Mouse (Mus musculus): ENCODE data around the gene Fbxo2.
"Not testable (repeated sequence)": the region's sequence is repeated elsewhere in the genome, so short reads cannot be mapped to it uniquely, and the experiment has no call there.

Fbxo2 gene

GRCm38 (mm10) chr4:148160436-148161390, at the start of gene Fbxo2, which contains the start of gene Fbxo44:
Fbxo2 (plus strand) TSS chr4:148160621.
Fbxo44 (minus strand) TSS chr4:148160482.
- DNase-seq (ENCODE audit: low spot score), result peak; percentile 59

- no peak for DNase-seq (ENCODE audit: low spot score)
Measured at GRCm38 (mm10) chr4:148112519-148112918, 47.9 kb upstream of the Fbxo2 start.

DNA sequence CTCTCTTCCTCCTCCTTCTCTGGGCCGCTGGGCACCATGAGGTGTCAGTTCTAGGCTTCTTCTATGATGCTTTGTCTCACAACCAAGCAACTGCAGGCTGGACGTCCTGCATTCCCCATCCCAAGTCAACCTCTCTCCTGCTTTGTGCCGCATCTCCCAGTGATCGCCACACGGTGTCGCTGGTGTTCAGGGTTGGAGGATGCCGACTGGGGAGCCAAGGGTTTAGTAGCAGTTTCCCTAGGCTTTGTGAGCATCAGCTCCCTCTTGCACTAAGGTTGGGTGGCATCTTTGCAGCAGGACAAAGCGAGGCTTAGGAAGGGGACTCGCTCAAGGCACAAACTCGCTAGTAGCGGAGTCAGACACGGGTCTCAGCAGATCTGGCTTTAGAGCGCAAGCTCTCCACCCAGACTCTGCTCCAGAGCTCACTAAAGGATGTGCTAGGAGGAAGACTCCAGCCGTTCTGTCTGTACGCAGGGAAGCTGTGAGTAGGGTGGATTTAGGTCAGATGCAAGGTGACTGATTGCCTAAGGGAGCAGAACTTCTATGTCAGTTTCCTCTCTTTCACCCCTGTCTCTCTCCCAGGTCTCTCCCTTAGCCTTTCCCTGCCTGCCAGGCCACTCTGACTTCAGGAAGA, 45.5 kb upstream of the Fbxo2 start:
- peak; percentile 84 for DNase-seq (ENCODE audit: low spot score)

DNA sequence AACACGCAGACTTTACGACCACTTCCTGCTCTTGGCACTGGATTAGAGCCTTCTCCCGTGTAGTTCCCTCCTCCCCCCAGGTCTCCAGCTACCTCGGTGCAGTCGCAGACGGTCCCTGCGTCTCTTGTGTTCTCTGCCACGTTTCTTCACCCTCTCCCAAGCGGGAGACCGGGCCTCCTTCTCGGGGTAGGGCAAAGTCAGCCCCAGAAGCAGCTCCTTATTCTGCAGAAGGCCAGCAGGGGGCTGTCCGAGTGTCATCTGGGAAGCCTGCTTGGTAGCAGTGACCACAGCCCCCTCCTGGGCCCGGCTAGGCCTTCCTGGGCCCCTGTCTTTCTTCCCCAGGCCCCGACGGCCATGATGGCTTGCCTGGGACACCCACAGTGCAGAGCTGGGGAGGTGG, 45.0 kb upstream of the Fbxo2 start:
- DNase-seq (ENCODE audit: low spot score), result no peak

GRCm38 (mm10) chr4:148116657-148117056, 43.8 kb upstream of the Fbxo2 start:
- DNase-seq (ENCODE audit: low spot score), result no peak

- DNase-seq (ENCODE audit: low spot score), result no peak
Measured at GRCm38 (mm10) chr4:148117392-148117791, 43.0 kb upstream of the Fbxo2 start.

DNA sequence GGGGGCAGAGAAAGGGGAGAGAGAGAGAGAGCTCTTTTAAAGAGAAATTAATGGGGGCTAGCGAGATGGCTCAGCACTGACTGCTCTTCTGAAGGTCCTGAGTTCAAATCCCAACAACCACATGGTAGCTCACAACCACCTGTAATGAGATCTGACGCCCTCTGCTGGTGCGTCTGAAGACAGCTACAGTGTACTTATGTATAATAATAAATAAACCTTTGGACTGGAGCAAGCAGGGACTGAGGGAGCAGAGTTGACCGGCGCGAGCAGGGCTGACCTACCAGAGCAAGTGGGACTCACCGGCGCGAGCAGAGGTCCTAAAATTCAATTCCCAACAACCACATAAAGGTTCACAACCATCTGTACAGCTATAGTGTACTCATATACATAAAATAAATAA, 40.8 kb upstream of the Fbxo2 start:
- not testable (repeated sequence) for DNase-seq (ENCODE audit: low spot score)

GRCm38 (mm10) chr4:148120555-148120954, 39.9 kb upstream of the Fbxo2 start:
- DNase-seq (ENCODE audit: low spot score), result no peak

DNA sequence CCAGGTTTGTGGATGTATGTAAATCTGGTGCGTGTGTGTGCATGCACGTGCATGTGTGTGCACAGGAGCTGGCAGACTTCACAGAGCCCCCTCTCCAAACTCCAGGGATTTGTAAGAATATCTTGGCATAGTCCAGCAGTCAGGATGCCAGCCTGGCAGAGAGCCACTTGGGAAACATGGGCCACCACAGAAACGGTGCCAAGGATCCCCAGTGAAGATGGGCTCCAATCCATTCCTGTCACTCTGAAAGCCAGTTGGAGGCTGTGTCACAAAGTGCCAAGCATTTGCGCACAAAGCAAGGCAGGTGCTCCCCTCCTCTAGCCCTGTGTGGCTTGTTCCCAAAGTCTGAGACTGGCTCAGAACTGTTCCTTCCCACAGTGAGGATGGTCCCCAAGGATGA, 39.1 kb upstream of the Fbxo2 start:
- DNase-seq (ENCODE audit: low spot score), result peak; percentile 60

DNA sequence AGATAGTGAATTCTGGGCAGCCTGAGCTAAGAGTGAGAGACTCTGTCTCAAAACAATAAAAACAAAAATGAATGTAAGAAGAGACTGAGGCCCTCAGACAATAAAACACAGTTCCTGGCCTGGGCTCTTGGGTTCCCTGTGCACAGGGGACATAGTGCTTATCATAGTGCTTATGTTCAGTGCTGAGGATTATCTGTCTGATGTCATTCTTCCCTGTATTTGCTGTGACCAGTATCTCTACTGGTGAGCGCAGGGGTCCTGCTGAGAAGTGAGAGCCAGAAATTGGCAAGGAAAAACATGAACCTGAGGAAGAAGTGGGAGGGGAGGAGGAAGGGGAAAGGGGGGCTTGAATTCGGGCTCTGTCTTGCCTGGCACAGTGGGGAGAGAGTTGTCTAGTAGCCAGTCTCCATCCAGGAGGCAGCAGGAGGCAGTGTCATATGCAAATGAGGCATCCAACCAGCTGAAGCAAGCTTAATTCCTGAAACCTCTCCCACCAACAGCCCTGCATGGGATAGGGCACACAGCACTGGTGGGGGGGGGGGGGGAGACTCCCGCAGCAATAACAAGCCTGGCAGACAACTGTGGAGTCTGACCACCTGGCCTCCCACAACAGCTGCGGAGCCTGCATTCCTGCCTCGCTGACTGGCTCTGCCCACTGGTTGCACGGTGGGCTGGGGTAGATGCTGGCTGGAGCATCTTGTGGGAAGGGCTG, 38.3 kb upstream of the Fbxo2 start:
- no peak for DNase-seq (ENCODE audit: low spot score)

- no peak for DNase-seq (ENCODE audit: low spot score)
Measured at GRCm38 (mm10) chr4:148122694-148123066, 37.7 kb upstream of the Fbxo2 start.

GRCm38 (mm10) chr4:148128241-148128640, 32.2 kb upstream of the Fbxo2 start:
- DNase-seq (ENCODE audit: low spot score), result no peak

DNA sequence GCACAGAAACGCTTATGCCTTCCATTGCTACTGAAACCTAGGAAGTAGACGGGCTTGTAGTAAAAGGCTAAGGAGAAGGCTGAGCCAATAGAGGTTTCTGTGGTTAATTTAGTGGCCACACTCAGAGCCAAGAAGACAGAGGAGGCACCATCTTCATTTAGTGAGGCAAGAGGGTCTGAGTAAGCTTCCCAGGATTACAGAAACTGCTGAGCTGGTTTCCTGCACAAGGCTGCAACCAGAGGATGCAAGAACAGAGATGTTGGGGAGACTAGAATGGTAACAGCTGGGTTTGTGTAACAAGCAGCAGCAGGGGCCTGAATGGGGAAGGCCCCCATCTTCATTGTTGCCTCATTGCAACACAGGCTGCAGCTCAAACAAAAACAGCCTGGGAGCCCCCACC, 31.7 kb upstream of the Fbxo2 start:
- DNase-seq (ENCODE audit: low spot score), result no peak

DNA sequence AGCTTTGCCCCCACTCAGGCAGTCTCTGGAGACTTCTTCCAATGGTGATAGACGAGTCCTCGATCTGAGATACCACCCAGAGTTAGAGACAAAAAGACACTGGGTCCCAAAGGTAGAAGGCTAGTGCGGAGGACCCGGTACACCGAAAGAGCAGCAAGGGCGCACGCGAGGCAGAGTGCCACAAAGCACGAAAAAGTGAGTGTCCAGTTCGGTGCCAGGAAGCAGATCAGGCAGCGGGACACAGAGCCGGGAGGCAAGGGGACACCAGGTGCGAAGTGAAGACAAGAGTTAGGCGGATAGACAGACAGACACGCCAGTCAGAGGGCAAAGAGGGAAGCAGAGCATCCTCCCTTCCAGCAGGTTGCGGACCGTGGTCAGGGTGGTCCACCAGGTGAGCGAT, 30.3 kb upstream of the Fbxo2 start, which contains the start of gene Mad2l2:
Mad2l2 (plus strand) TSS at position 252 of the 400 bp plus-strand sequence.
- no peak for DNase-seq (ENCODE audit: low spot score)

DNA sequence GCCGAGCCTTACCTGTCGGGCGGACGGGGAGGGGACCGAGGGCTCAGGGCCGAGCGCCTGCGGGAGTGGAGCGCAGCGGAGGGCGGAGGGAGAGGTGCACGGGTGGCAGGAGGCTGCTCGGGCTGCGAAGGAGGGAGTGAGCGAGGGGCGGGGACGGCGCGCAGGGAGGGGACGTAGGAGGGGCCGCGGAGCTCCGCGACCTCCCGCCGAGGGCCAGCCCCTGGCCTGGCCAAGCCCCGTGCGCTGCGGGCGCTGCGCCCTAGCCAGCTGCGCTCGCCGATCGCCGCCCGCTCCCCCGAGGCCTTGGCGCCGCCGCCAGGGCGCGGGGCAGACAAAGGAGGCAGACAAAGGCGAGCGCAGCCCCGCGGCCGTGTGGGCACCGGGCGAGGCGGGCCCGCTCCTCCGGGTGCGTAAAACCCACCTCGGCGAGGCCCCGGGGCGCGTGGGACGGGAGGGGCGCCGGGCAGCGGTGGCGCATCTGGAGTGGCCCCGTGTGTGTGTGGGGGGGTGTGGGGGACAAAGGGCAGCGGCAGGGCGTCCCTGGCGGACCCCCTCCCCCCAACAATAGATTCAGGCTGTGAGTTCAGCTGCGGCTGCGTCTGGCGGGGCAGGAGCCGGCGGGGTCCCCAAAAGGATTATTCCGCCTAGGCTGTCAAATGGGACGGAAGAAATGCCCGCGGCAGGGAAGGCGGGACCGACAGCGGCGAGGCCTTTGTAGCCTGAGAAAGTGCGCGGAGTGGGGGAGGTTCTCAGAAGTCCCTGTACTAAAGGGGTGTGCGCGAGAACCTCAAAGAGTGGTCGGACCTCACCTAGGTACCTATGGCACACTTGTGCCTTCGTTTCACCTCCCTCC, 29.6 kb upstream of the Fbxo2 start, which contains the start of gene Draxin:
Draxin (minus strand) TSS at position 138 of the 853 bp plus-strand sequence.
- no peak for DNase-seq (ENCODE audit: low spot score)

DNA sequence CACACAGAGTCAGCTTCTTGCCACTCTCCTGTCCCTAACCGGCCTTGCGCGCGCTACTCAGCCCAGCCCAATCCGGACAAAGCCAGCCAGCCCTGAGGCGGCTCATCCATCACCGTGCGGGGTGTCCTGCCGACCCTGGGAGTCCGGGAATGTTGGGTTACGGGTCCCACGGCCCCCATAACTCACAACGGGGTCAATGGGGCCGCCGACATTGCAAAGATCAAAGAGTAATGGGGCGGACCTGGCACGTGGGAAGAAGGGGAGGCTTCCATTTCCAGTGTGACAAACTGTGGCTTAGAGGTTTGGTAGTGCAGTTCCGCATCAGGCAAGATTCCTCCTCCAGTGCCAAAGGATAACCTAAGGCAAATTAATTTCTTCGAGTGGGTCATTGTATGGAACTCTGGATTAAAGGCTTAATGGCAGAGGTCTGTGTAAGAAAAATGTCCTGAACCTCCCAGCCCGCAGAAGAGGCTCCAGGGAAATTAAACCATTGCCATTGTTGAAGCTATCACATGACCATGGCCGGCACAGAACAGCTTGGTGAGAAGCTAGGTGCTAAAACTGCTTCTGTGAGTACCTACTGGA, 28.8 kb upstream of the Fbxo2 start:
- no peak for DNase-seq (ENCODE audit: low spot score)

- DNase-seq (ENCODE audit: low spot score), result no peak
Measured at GRCm38 (mm10) chr4:148134988-148135387, 25.4 kb upstream of the Fbxo2 start.

DNA sequence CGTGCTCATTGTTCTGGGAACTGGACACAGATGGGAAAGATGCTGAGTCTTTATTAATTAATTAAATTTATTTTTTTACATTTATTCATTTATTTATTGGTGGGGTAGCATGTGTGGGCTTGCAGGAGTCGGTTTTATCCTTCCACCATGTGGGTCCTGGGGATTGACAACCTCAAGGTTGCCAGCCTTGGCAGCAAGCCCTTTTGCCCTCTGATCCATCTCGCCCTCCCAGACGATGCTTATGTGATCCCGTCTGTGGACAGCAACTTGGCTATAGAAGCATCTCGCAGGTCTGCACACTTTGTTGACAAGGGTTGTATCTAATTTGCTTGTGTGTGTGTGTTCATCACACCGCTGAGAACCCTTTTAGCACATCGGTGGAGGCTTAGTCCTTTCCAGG, 22.9 kb upstream of the Fbxo2 start:
- DNase-seq (ENCODE audit: low spot score), result no peak

- no peak for DNase-seq (ENCODE audit: low spot score)
Measured at GRCm38 (mm10) chr4:148139767-148140097, 20.7 kb upstream of the Fbxo2 start.

DNA sequence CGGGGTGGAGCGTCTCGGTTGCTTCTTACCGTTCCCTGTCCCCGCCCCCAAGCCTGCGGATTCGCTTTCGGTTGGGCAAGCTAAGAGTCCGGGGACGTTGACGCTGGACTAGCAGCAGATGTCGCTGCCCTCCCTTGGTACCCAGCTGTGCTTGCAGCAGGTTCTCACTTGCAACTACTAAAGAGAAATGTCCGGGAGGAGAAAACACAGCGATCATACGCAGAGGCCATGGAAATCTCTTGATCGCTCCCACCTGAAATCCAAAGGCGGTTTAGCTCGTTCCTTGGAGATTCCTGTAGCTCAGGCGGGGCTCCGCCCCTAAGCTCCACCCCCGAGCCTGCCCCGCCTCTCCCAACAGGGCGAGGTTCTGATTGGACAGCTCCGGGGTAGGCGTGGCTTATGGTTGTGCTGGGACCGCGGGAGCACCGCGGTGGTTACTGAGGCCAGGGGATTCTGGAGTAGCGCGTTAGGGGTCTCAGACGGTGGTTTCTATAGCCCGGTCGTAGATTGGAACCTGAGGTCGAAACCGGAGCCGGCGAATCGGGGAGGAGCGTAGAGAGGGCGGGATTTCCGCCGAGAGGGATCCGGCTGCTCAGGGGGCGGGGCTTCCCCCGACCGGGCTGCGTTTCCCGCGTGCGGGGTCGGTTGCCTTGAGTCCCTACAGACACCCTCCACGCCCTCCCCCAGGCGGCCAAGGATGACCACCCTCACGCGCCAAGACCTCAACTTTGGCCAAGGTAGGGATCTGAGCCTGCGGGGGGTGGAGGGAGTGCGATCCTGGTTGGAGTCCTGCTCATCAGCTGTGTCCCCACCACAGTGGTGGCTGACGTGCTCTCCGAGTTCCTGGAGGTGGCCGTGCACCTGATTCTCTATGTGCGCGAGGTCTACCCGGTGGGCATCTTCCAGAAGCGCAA, 20.1 kb upstream of the Fbxo2 start:
- DNase-seq (ENCODE audit: low spot score), result peak; percentile 93

Measured in layer of hippocampus, adult 11-12 months (tissue).